Mouse (Mus musculus) urinary bladder, postnatal 0 days (tissue): ENCODE results near the gene Gm20807. TPM values are rescaled to one million over a fixed set of nuclear protein-coding genes. Genes with fewer than 3 reads are reported as not detected.

ENCODE experiments used
- polyA plus RNA-seq: library from polyadenylated mRNA; unstranded; fragments of >200 nt; fragmentation: Nextera tagmentation; extraction: Ambion mirVana; gene quantifications from 2 replicates; pipeline ENCODE4 v1.2.1, GENCODE M21; 2015

The Gm20807 gene
- polyA plus RNA-seq: not detected in 2 replicates

GRCm38 (mm10) chrY:13042591-13042990 lies at the start of gene Gm20807:
TSS of gene Gm20807 (plus strand) at chrY:13042891.

Other genes starting within 250 kb of the Gm20807 start
- gene Gm21891, start 90.6 kb downstream of the Gm20807 start, polyA plus RNA-seq: not detected in 2 replicates
- not detected in 2 replicates for gene Gm21425, start 119.1 kb downstream of the Gm20807 start, polyA plus RNA-seq
- not detected in 2 replicates for gene Gm21828, start 181.0 kb downstream of the Gm20807 start, polyA plus RNA-seq
- not detected in 2 replicates for gene Gm21440, start 209.5 kb downstream of the Gm20807 start, polyA plus RNA-seq
- not detected in 2 replicates for gene Gm21454, start 209.6 kb downstream of the Gm20807 start, polyA plus RNA-seq